Mouse (Mus musculus) hindbrain, embryonic 11.5 days (tissue): ENCODE measurements around the gene Rab30. TPM values are rescaled to one million over a fixed set of nuclear protein-coding genes. Genes with fewer than 3 reads are reported as not detected.

Source experiments
- ATAC-seq: fragments of 200-750 bp; cut with Nextera tagmentation; 2 replicates; pipeline ENCODE4 v1.8.0; 2017; ENCODE audit warnings: mild to moderate bottlenecking, moderate TSS enrichment, moderate library complexity; ENCODE audit not compliant: low FRiP score
- DNase-seq: peaks from one replicate; pipeline ENCODE4 v3.0.0-alpha.2; 2015; ENCODE audit warnings: low spot score
- H3K27ac ChIP-seq: fragments of 300-500 bp; sonication (generic); 2 replicates; pipeline ENCODE4 v1.5.1; 2014; ENCODE audit warnings: mild to moderate bottlenecking, low read depth, low read length
- H3K27me3 ChIP-seq: fragments of 300-500 bp; sonication (generic); 2 replicates; pipeline ENCODE4 v1.6.1; 2014; ENCODE audit warnings: mild to moderate bottlenecking, low read length, moderate library complexity, mixed read lengths; ENCODE audit not compliant: control insufficient read depth, insufficient read depth
- H3K36me3 ChIP-seq: fragments of 300-500 bp; sonication (generic); 2 replicates; pipeline ENCODE4 v1.6.1; 2014; ENCODE audit warnings: mild to moderate bottlenecking, low read length, moderate library complexity, mixed read lengths; ENCODE audit not compliant: control insufficient read depth, insufficient read depth
- H3K4me1 ChIP-seq: fragments of 300-500 bp; sonication (generic); replicated peaks from 2 replicates; pipeline ENCODE4 v1.6.1; 2014; ENCODE audit warnings: low read length, mixed read lengths; ENCODE audit not compliant: control insufficient read depth, insufficient read depth
- H3K4me2 ChIP-seq: fragments of 300-500 bp; sonication (generic); replicated peaks from 2 replicates; pipeline ENCODE4 v1.6.1; 2014; ENCODE audit warnings: mild to moderate bottlenecking, low read depth, low read length
- H3K4me3 ChIP-seq: fragments of 300-500 bp; sonication (generic); 2 replicates; pipeline ENCODE4 v1.5.1; 2014; ENCODE audit warnings: low read depth, low read length
- H3K9ac ChIP-seq: fragments of 300-500 bp; sonication (generic); 2 replicates; pipeline ENCODE4 v1.6.1; 2014; ENCODE audit warnings: low read depth, low read length
- H3K9me3 ChIP-seq: fragments of 300-500 bp; sonication (generic); 2 replicates; pipeline ENCODE4 v1.6.1; 2016; ENCODE audit warnings: low read length; ENCODE audit not compliant: control insufficient read depth
- WGBS: fragments of 180-500 bp; shearing (Covaris S2); extraction: QIAGEN DNeasy Blood & Tissue Kit; methylation state at CpG from one replicate; pipeline ENCODE4 v1.1.7; 2014; 5-methylcytosine and 5-hydroxymethylcytosine counted together
- polyA plus RNA-seq: library from polyadenylated mRNA; unstranded; fragments of >200 nt; fragmentation: Nextera tagmentation; extraction: Ambion mirVana; gene quantifications from 2 replicates; pipeline ENCODE4 v1.2.1, GENCODE M21; 2014

Rab30 gene
- polyA plus RNA-seq, 1 experiment from 2014 or later: 24.5 TPM

DNA sequence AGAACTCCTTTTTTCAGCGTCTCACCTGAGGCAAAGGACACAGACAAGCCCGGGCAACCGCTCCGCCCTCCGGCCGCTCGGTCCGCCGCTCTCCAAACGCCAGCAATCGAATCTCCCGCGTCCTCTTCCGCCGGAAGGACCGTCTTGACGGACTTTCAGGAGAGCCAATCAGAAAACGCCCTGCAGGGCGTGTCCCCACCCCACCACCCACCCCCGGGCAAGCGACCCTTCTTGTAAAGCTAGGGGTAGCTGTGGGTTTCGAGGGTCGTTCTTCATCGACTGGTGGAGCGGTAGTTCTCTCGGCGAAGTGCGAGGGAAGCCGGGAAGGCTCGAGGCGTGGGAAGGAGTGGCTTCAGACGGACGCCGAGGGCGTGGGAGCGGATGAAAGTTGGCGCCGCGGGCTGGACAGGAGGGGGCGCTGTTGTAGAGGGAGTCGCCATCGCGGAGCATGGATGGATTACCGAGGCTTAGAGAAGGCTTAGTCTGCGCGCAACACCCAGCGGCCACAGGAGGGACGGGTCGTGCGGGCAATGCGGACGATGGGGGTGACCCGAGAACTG is 132.8 kb downstream of the Rab30 start, which contains the start of the genes Ddias and Prcp:
Ddias (minus strand) TSS at position 132 of the 560 bp plus-strand sequence.
Prcp (plus strand) TSS at position 355 of the 560 bp plus-strand sequence.
- no peaks in the 10 kb centered on the region for H3K36me3 ChIP-seq
- H3K9ac ChIP-seq: peak within 1 kb of the TSS; percentile 80
- DNase-seq (peak; percentile 98), ATAC-seq (peak; percentile 92)
- H3K4me2 ChIP-seq: peak within 1 kb of the TSS; percentile 75
- H3K9me3 ChIP-seq: no peaks in the 10 kb centered on the region
- under 1% methylated on average over 53 of the region's 53 CpGs for WGBS
- peak within 1 kb of the TSS; percentile 58 for H3K4me3 ChIP-seq
- peaks cover 4% of the 10 kb centered on the region; the same call in 1 of the 2 replicates for H3K4me1 ChIP-seq
- H3K27ac ChIP-seq: peak within 1 kb of the TSS; percentile 97
- H3K27me3 ChIP-seq: no peaks in the 10 kb centered on the region

DNA sequence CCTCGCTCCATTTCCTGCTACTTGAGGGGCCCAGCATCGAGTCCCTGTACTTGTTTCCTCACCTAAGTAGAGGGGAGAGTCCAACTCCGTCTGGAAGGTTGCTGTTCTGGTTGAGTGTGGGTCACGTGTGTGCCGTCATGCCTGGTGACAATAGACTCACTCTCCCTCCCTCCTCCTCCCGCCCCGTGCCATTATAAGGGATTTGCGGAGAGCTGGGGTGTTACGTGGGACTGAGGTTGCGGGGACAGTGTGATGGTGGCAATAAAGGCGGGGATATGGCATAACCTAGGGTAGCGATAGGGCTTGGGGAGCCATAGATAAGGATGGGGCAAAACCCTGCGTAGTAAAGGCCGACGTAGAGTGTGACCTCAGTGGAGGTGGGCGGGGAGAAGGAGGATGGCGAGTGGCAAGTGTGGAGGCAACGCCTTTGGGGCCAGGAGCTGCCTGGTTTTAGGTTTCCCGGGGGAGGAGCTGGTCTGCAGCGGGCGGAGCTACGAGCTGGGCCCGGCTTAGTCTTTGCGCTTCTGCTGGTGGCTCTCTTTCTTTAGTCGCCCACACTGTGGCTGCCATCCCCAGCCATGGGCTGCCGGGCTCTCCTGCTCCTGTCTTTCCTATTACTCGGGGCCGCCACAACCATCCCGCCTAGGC is 133.5 kb downstream of the Rab30 start:
- DNase-seq (peak; percentile 89), ATAC-seq (peak; percentile 92)
- Histone ChIP-seq H3K4me3 (peak overlapping the region; percentile 58), H3K27ac (peak overlapping the region; percentile 97), H3K9me3 (no peaks in the 10 kb centered on the region), H3K36me3 (no peaks in the 10 kb centered on the region), H3K4me2 (peak overlapping the region; percentile 75), H3K4me1 (peaks cover 4% of the 10 kb centered on the region; the same call in 1 of the 2 replicates), H3K9ac (peak overlapping the region; percentile 80), H3K27me3 (no peaks in the 10 kb centered on the region)
- WGBS: under 1% methylated on average over 29 of the region's 29 CpGs

DNA sequence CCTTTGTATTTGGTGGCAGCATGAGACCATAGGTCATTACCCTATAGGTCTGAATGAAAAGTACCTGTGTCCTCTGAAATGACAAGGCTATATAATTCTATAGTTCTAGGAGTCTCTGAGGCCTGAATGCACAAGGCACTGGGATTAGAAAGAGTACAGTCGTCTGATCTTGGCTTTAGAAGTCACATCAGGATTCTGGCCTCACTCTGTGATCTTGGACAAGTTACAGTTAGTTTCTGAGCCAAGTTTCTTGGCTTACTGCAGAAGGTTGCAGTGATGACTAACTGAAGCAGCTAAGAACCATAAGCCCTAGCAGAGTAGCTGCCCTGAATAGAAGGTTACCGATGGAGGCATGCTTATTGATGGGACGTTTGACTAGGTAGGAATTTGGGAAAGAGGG is 134.7 kb downstream of the Rab30 start:
- 50% methylated on average over 3 of the region's 3 CpGs for WGBS
- ATAC-seq: no peak
- H3K4me2 ChIP-seq: peak overlapping the region; percentile 75; the same call in 1 of the 2 replicates
- H3K9me3 ChIP-seq: no peaks in the 10 kb centered on the region
- H3K27ac ChIP-seq: no peak overlapping the region
- peak overlapping the region; percentile 58 for H3K4me3 ChIP-seq
- DNase-seq: peak; percentile 3
- H3K36me3 ChIP-seq: no peaks in the 10 kb centered on the region
- H3K27me3 ChIP-seq: no peaks in the 10 kb centered on the region
- H3K4me1 ChIP-seq: peaks cover 4% of the 10 kb centered on the region; the same call in 1 of the 2 replicates
- H3K9ac ChIP-seq: no peak overlapping the region

DNA sequence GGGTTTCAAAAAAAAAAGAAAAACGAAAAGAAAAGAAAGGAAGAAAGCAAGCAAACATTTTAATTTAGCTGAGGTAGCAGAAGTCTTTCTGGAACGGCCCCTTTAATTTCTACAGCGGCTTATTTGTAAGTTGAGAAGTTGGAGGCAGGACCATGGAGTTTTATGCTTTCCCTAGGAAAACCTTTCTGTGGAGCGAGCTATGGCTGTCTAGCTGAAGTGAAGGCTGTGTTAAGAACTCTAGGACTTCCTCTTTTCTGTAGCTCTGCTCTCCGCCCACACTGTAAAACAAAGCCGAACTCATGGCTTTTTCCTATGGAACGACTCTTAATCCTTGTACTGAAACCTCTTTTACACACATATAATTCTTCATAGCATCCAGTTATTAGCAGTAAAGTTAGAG is 135.1 kb downstream of the Rab30 start:
- Histone ChIP-seq H3K27ac (no peak overlapping the region), H3K36me3 (no peaks in the 10 kb centered on the region), H3K4me2 (peak overlapping the region; percentile 75; the same call in 1 of the 2 replicates), H3K4me1 (peaks cover 4% of the 10 kb centered on the region; the same call in 1 of the 2 replicates), H3K9ac (no peak overlapping the region), H3K27me3 (no peaks in the 10 kb centered on the region), H3K4me3 (no peak overlapping the region), H3K9me3 (no peaks in the 10 kb centered on the region)
- WGBS: 51% methylated on average over 7 of the region's 7 CpGs
- ATAC-seq (no peak), DNase-seq (peak; percentile 4)

DNA sequence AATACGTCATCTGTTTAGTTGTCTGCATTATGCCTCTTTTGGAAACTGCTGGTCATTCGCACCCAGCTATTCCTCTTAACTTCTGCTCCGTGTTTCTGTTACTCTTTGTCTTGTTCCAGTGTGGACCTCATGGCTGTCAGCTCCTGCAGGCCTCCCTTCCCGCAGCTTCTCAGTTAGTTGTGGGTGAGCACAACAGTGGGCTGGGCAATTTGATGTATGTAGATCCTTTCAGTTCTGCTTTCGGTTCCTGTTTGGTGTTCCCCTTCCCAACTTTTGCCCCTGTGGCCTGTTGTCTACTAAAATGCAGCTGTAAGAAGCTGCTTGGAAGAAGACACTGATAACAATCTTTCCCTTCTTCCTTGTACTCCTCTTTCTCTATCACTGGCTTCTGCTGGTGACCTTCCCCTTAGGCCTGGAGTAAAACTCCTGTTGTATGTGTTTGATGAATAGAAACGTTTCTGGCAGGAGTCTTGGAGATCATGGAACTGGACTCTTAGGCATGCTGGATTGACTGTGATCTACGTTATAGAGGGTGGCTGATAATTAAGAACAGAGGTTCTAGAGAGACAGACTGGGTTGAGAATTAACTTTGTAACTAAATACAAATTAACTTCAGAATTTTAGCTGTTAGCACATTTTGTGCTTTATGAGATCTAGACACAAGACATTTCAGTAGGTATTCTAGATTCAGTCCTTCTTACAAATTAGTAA is 137.3 kb downstream of the Rab30 start:
- DNase-seq: no peak
- 81% methylated on average over 7 of the region's 7 CpGs for WGBS
- no peaks in the 10 kb centered on the region for H3K9me3 ChIP-seq
- H3K4me2 ChIP-seq: no peak overlapping the region
- peaks cover 2% of the 10 kb centered on the region; the same call in 1 of the 2 replicates for H3K4me1 ChIP-seq
- no peak for ATAC-seq
- H3K9ac ChIP-seq: no peak overlapping the region
- H3K27me3 ChIP-seq: no peaks in the 10 kb centered on the region
- no peaks in the 10 kb centered on the region for H3K36me3 ChIP-seq
- H3K4me3 ChIP-seq: no peak overlapping the region
- no peak overlapping the region for H3K27ac ChIP-seq

DNA sequence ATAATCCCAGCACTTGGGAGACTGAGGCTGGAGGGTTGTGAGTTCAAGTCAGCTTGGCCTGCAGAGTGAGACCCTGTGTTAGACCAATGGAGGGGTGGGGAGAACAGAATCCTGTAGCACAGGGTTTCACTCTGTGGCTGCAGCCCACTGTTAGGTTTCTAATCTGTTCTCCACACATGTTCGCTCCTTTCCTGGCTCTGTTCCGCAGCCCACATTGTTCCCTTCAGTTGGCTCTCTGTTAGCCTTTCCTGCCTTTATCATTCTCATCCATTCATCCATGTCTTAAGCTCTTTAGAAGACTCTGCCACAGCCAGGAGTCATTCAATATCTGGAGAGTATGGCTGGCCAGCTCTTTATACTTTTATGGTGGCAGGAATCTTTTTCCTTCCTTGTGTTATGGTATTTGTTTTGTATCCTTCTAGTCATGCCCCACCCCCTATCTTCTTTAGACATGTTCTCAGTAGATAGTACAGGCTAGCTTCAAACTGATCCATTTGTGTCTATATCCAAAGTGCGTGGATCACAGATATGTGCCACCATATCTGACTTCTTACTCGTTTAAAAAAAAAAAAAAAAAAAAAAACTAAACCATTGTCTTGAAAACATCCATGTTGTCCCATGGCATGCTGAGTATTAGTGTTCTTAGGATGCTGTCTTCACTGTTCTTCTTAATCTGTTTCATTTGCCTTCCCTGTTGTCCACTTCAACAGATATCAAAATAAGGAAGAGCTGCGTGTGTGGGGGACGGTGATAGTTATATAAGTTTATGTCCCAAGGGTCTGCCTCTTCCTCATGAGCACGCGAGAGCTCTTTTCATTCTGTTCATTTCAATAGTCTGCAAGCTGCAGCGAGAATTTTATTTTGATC is 142.7 kb downstream of the Rab30 start:
- ATAC-seq (no peak), DNase-seq (no peak)
- Histone ChIP-seq H3K9me3 (no peaks in the 10 kb centered on the region), H3K4me2 (no peak overlapping the region), H3K27ac (no peak overlapping the region), H3K27me3 (no peaks in the 10 kb centered on the region), H3K4me3 (no peak overlapping the region), H3K4me1 (no peaks in the 10 kb centered on the region), H3K36me3 (no peaks in the 10 kb centered on the region), H3K9ac (no peak overlapping the region)
- WGBS: 87% methylated on average over 9 of the region's 9 CpGs

DNA sequence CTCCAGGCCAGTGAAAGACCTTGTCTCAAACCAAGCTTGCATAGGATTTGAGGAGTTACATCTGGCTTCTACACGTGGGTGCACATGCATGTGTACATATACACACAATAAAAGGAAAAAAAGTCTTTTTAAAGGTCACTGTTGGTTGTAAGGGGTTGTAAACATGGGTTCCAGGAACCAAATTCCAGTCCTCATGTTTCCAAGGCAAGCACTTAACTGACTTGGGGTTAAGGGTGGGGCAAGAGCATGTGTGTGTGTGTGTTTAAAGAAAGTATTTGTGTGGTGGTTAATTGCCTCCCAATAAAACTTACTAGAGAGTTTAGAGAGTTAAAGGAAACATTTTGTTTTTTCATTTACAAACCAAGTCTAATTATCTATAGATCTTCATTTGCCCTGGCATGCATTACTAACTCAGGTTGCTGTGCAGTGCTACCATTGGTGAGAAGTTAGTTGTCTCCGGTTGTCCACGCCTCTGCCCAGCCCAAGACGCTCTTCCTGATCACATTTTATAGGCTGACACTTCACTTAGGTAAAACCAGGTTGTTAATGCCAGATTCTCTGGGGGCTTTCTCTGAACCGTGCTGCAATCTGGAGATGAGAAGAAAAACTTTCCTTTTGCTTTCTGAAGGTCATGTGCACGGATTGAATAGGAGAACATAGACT is 143.7 kb downstream of the Rab30 start:
- DNase-seq: no peak
- WGBS: 87% methylated on average over 6 of the region's 6 CpGs
- no peak overlapping the region for H3K4me3 ChIP-seq
- H3K27ac ChIP-seq: no peak overlapping the region
- no peak for ATAC-seq
- H3K36me3 ChIP-seq: no peaks in the 10 kb centered on the region
- no peaks in the 10 kb centered on the region for H3K27me3 ChIP-seq
- no peak overlapping the region for H3K9ac ChIP-seq
- no peaks in the 10 kb centered on the region for H3K4me1 ChIP-seq
- no peaks in the 10 kb centered on the region for H3K9me3 ChIP-seq
- no peak overlapping the region for H3K4me2 ChIP-seq

DNA sequence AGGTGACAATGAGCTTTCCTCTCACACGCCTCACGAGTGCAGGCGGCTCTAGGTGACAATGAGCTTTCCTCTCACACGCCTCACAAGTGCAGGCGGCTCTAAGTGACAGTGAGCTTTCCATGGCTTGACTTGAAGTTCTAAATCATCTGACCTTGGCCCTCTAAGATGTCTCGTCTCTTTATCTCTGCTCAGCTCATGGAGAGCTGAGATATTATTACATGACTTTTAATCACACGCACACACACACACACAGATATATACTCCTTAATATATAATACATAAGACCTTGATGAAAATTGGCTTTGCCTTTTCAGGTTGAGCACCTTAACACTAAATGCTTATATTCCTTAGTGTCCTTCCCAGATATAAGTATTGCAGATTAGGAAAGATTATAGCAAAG is 145.4 kb downstream of the Rab30 start:
- no peak overlapping the region for H3K27ac ChIP-seq
- no peak overlapping the region for H3K4me2 ChIP-seq
- WGBS: 89% methylated on average over 7 of the region's 7 CpGs

More for the DNA sequence above, 145.4 kb downstream of the Rab30 start:
- H3K9ac ChIP-seq: no peak overlapping the region
- H3K36me3 ChIP-seq: no peaks in the 10 kb centered on the region
- no peaks in the 10 kb centered on the region for H3K27me3 ChIP-seq
- ATAC-seq: no peak
- no peaks in the 10 kb centered on the region for H3K4me1 ChIP-seq
- H3K9me3 ChIP-seq: no peaks in the 10 kb centered on the region
- DNase-seq: no peak
- H3K4me3 ChIP-seq: no peak overlapping the region
